7 mouse cellular contexts compared by ENCODE assay signal in the genomic region with DNA sequence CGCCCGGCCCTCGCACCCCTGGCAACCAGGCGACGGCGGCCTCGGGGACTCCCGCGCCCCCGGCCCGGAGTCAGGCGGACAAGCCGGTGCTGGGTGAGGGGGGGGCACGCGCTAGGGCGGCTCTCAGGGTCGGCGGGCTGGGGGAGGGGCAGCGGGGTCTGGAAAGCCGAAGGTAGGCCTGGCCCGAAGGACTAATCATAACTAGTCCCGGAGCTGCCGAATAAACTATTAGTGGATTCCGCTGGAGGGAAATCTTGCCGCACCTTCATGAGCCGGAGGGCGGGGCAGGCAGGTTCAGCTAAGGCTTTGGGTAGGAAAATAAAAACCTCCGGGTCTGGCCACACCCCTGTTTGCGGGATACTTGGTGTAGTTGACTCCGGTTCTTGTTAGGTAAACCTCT. TPM values are rescaled to one million over a fixed set of nuclear protein-coding genes. Genes with fewer than 3 reads are reported as not detected.
DNase-seq lines count a peak whose midpoint lies in the region; ATAC-seq and TF ChIP-seq lines count a peak whose summit lies in the region.

No protein-coding gene starts in this region.

- H3K36me3 ChIP-seq in spleen, adult 2 months (ENCODE audit: control insufficient read depth, insufficient read depth, low read length) = no peaks in the 10 kb centered on the region
- no peaks in the 10 kb centered on the region for H3K36me3 ChIP-seq in forebrain, postnatal 0 days (ENCODE audit: insufficient read depth)
- H3K36me3 ChIP-seq in kidney, embryonic 15.5 days = 0 out of 2 replicates have a peak, but pooled peaks cover 4% of the 10 kb centered on the region
- no peaks in the 10 kb centered on the region for H3K36me3 ChIP-seq in midbrain, postnatal 0 days (ENCODE audit: insufficient read depth, low read length)

- H3K9ac ChIP-seq in forebrain, postnatal 0 days = peak overlapping the region; percentile 55
- peak overlapping the region; percentile 60 for H3K9ac ChIP-seq in kidney, embryonic 15.5 days
- peak overlapping the region; percentile 67 for H3K9ac ChIP-seq in midbrain, postnatal 0 days (replicated peaks; ENCODE audit: low read length, poor library complexity, severe bottlenecking)

- H3K4me1 ChIP-seq in spleen, adult 2 months (ENCODE audit: control insufficient read depth, insufficient read depth, insufficient read length) = peaks cover 20% of the 10 kb centered on the region
- peaks cover 8% of the 10 kb centered on the region for H3K4me1 ChIP-seq in forebrain, postnatal 0 days (ENCODE audit: insufficient read depth)
- H3K4me1 ChIP-seq in kidney, embryonic 15.5 days = peaks cover 54% of the 10 kb centered on the region
- H3K4me1 ChIP-seq in midbrain, postnatal 0 days (ENCODE audit: insufficient read depth, low read length) = no peaks in the 10 kb centered on the region

- DNase-seq in spleen, adult 2 months (ENCODE audit: low read depth in 1 of 2, low spot score in 2 of 2) = no peak
- no peak for DNase-seq in spleen, postnatal 14 days (ENCODE audit: low spot score in 2 of 2)
- DNase-seq in forebrain, postnatal 0 days = no peak
- no peak for DNase-seq in midbrain, postnatal 0 days (ENCODE audit: low spot score)
- no peak for DNase-seq in layer of hippocampus, postnatal 25 days (ENCODE audit: extremely low spot score in 1 of 2, low spot score in 1 of 2)
- DNase-seq in natural killer cell, adult 2 months (ENCODE audit: low spot score in 2 of 2) = no peak

- ATAC-seq in forebrain, postnatal 0 days = no peak
- 0 out of 2 replicates have a peak, but pooled peaks have one; percentile 7 for ATAC-seq in kidney, embryonic 15.5 days (replicated peaks; ENCODE audit: low FRiP score)
- ATAC-seq in midbrain, postnatal 0 days (ENCODE audit: low FRiP score) = no peak

- H3K27ac ChIP-seq in spleen, adult 2 months (ENCODE audit: insufficient read depth, low read length) = no peak overlapping the region
- H3K27ac ChIP-seq in forebrain, postnatal 0 days (ENCODE audit: low read depth, low read length) = no peak overlapping the region
- H3K27ac ChIP-seq in kidney, embryonic 15.5 days = peak overlapping the region; percentile 37; the same call in 1 of the 2 replicates
- no peak overlapping the region for H3K27ac ChIP-seq in midbrain, postnatal 0 days (ENCODE audit: low read depth, low read length)

- no peak for TF ChIP-seq CTCF in spleen, adult 2 months (IDR thresholded peaks at IDR 0.05; ENCODE audit: extremely low read depth, insufficient read depth, insufficient read length, insufficient replicate concordance)
- no peak for TF ChIP-seq CTCF in forebrain, postnatal 0 days (IDR thresholded peaks at IDR 0.05; ENCODE audit: low read depth)
- TF ChIP-seq CTCF in midbrain, postnatal 0 days (IDR thresholded peaks at IDR 0.05) = no peak

- WGBS in spleen, adult 2 months = 5% methylated on average over 29 of the region's 30 CpGs
- WGBS in forebrain, postnatal 0 days = 2% methylated on average over 30 of the region's 30 CpGs
- under 1% methylated on average over 30 of the region's 30 CpGs for WGBS in kidney, embryonic 15.5 days
- 2% methylated on average over 29 of the region's 30 CpGs for WGBS in midbrain, postnatal 0 days

- no peak for TF ChIP-seq POLR2A in spleen, adult 2 months (IDR thresholded peaks at IDR 0.05; ENCODE audit: low read depth, low read length)

- peaks cover 13% of the 10 kb centered on the region for H3K27me3 ChIP-seq in spleen, adult 2 months (ENCODE audit: control insufficient read depth, insufficient read depth, low read length)
- H3K27me3 ChIP-seq in forebrain, postnatal 0 days (ENCODE audit: insufficient read depth, low read length) = no peaks in the 10 kb centered on the region
- peaks cover 34% of the 10 kb centered on the region for H3K27me3 ChIP-seq in kidney, embryonic 15.5 days
- peaks cover 3% of the 10 kb centered on the region; the same call in 1 of the 2 replicates for H3K27me3 ChIP-seq in midbrain, postnatal 0 days (ENCODE audit: insufficient read depth, low read length)

- peak overlapping the region; percentile 51; the same call in 1 of the 2 replicates for H3K4me3 ChIP-seq in spleen, adult 2 months (ENCODE audit: extremely low read depth, insufficient read depth, insufficient read length)
- H3K4me3 ChIP-seq in forebrain, postnatal 0 days (ENCODE audit: low read depth, low read length) = peak overlapping the region; percentile 55
- H3K4me3 ChIP-seq in kidney, embryonic 15.5 days (replicated peaks) = peak overlapping the region; percentile 57
- peak overlapping the region; percentile 54 for H3K4me3 ChIP-seq in midbrain, postnatal 0 days (ENCODE audit: low read depth, low read length)

- H3K4me2 ChIP-seq in forebrain, postnatal 0 days (ENCODE audit: low read depth) = peak overlapping the region; percentile 98
- H3K4me2 ChIP-seq in kidney, embryonic 15.5 days = peak overlapping the region; percentile 100
- H3K4me2 ChIP-seq in midbrain, postnatal 0 days (ENCODE audit: low read depth, low read length, poor library complexity, severe bottlenecking) = peak overlapping the region; percentile 99

- no peaks in the 10 kb centered on the region for H3K9me3 ChIP-seq in forebrain, postnatal 0 days (ENCODE audit: low read length)
- no peaks in the 10 kb centered on the region for H3K9me3 ChIP-seq in kidney, embryonic 15.5 days (replicated peaks)
- H3K9me3 ChIP-seq in midbrain, postnatal 0 days (ENCODE audit: low read length) = no peaks in the 10 kb centered on the region

RNA-seq across cellular contexts. Expression of a gene that starts 0.6 kb away (rescaled TPM):
- 0.36 TPM in 2 replicates for polyA plus RNA-seq in spleen, adult 2 months (2012; rRNA removed)
- total RNA-seq in forebrain, postnatal 0 days (2014; rRNA removed) = 7.8 and 22.8 TPM in 2 replicates
- 1.5 and 2.5 TPM in 2 replicates for polyA plus RNA-seq in forebrain, postnatal 0 days (2015; fragmentation: Nextera tagmentation; extraction: Ambion mirVana)
- 6.3 and 7.5 TPM in 2 replicates for polyA plus RNA-seq in kidney, embryonic 15.5 days (2015; fragmentation: Nextera tagmentation; extraction: Ambion mirVana)
- total RNA-seq in midbrain, postnatal 0 days (2014; rRNA removed) = 5.0 and 8.4 TPM in 2 replicates
- 3.4 and 4.2 TPM in 2 replicates for polyA plus RNA-seq in midbrain, postnatal 0 days (2015; fragmentation: Nextera tagmentation; extraction: Ambion mirVana)
- total RNA-seq in layer of hippocampus, postnatal 25 days (2021) = 10 to 100 TPM in 1 of 2 experiments, 1 to 10 TPM in 1; 7.3 to 11.1 TPM

RNA-seq across cellular contexts. Expression of a gene that starts 11.8 kb away (rescaled TPM):
- 6.1 and 6.2 TPM in 2 replicates for polyA plus RNA-seq in spleen, adult 2 months (2012; rRNA removed)
- total RNA-seq in forebrain, postnatal 0 days (2014; rRNA removed) = 4.1 and 7.8 TPM in 2 replicates
- 3.5 and 3.9 TPM in 2 replicates for polyA plus RNA-seq in forebrain, postnatal 0 days (2015; fragmentation: Nextera tagmentation; extraction: Ambion mirVana)
- 17.3 and 22.1 TPM in 2 replicates for polyA plus RNA-seq in kidney, embryonic 15.5 days (2015; fragmentation: Nextera tagmentation; extraction: Ambion mirVana)
- 8.8 and 9.0 TPM in 2 replicates for total RNA-seq in midbrain, postnatal 0 days (2014; rRNA removed)
- 3.4 and 4.0 TPM in 2 replicates for polyA plus RNA-seq in midbrain, postnatal 0 days (2015; fragmentation: Nextera tagmentation; extraction: Ambion mirVana)
- 1 to 10 TPM; 2.2 to 4.0 TPM for total RNA-seq in layer of hippocampus, postnatal 25 days (2021)

RNA-seq across cellular contexts. Expression of a gene that starts 14.4 kb away (rescaled TPM):
- polyA plus RNA-seq in spleen, adult 2 months (2012; rRNA removed) = 219 and 257 TPM in 2 replicates
- 489 and 520 TPM in 2 replicates for total RNA-seq in forebrain, postnatal 0 days (2014; rRNA removed)
- 1,306 and 1,372 TPM in 2 replicates for polyA plus RNA-seq in forebrain, postnatal 0 days (2015; fragmentation: Nextera tagmentation; extraction: Ambion mirVana)
- polyA plus RNA-seq in kidney, embryonic 15.5 days (2015; fragmentation: Nextera tagmentation; extraction: Ambion mirVana) = 1,729 and 1,795 TPM in 2 replicates
- 452 and 486 TPM in 2 replicates for total RNA-seq in midbrain, postnatal 0 days (2014; rRNA removed)
- 1,054 and 1,096 TPM in 2 replicates for polyA plus RNA-seq in midbrain, postnatal 0 days (2015; fragmentation: Nextera tagmentation; extraction: Ambion mirVana)
- 100 to 1,000 TPM; 426 to 481 TPM for total RNA-seq in layer of hippocampus, postnatal 25 days (2021)

RNA-seq across cellular contexts. Expression of a gene that starts 22.5 kb away (rescaled TPM):
- polyA plus RNA-seq in spleen, adult 2 months (2012; rRNA removed) = 119 and 145 TPM in 2 replicates
- 44.4 and 48.0 TPM in 2 replicates for total RNA-seq in forebrain, postnatal 0 days (2014; rRNA removed)
- polyA plus RNA-seq in forebrain, postnatal 0 days (2015; fragmentation: Nextera tagmentation; extraction: Ambion mirVana) = 64.9 and 67.1 TPM in 2 replicates
- 77.8 and 86.2 TPM in 2 replicates for polyA plus RNA-seq in kidney, embryonic 15.5 days (2015; fragmentation: Nextera tagmentation; extraction: Ambion mirVana)
- total RNA-seq in midbrain, postnatal 0 days (2014; rRNA removed) = 45.8 and 47.6 TPM in 2 replicates
- polyA plus RNA-seq in midbrain, postnatal 0 days (2015; fragmentation: Nextera tagmentation; extraction: Ambion mirVana) = 60.3 and 64.3 TPM in 2 replicates
- total RNA-seq in layer of hippocampus, postnatal 25 days (2021) = 10 to 100 TPM; 26.8 to 32.6 TPM

RNA-seq across cellular contexts. Expression of a gene that starts 28.4 kb away (rescaled TPM):
- polyA plus RNA-seq in spleen, adult 2 months (2012; rRNA removed) = 1.2 and 2.0 TPM in 2 replicates
- not detected in 2 replicates for total RNA-seq in forebrain, postnatal 0 days (2014; rRNA removed)
- 0.34 and 0.42 TPM in 2 replicates for polyA plus RNA-seq in forebrain, postnatal 0 days (2015; fragmentation: Nextera tagmentation; extraction: Ambion mirVana)
- polyA plus RNA-seq in kidney, embryonic 15.5 days (2015; fragmentation: Nextera tagmentation; extraction: Ambion mirVana) = 173 and 178 TPM in 2 replicates
- total RNA-seq in midbrain, postnatal 0 days (2014; rRNA removed) = not detected in 2 replicates
- 0.57 TPM in 1 of 2 replicates, not detected in the other for polyA plus RNA-seq in midbrain, postnatal 0 days (2015; fragmentation: Nextera tagmentation; extraction: Ambion mirVana)
- total RNA-seq in layer of hippocampus, postnatal 25 days (2021) = not detected
